Mouse (Mus musculus) neural tube, embryonic 13.5 days (tissue): ENCODE measurements around the gene Gosr2. TPM values are rescaled to one million over a fixed set of nuclear protein-coding genes. Genes with fewer than 3 reads are reported as not detected.
A peak's percentile ranks its signal among the peaks of the same experiment; 100 is the strongest.

Experiments used
- ATAC-seq: fragments of 200-750 bp; cut with Nextera tagmentation; 2 replicates; pipeline ENCODE4 v1.8.0; 2017; ENCODE audit warnings: low read depth, mild to moderate bottlenecking, moderate TSS enrichment, moderate library complexity
- H3K27ac ChIP-seq: fragments of 300-500 bp; sonication (generic); replicated peaks from 2 replicates; pipeline ENCODE4 v1.5.1; 2015; ENCODE audit warnings: moderate library complexity, mild to moderate bottlenecking, inconsistent platforms
- H3K27me3 ChIP-seq: fragments of 300-500 bp; sonication (generic); 2 replicates; pipeline ENCODE4 v1.6.1; 2015; ENCODE audit warnings: mild to moderate bottlenecking, inconsistent platforms
- H3K36me3 ChIP-seq: fragments of 300-500 bp; sonication (generic); 2 replicates; pipeline ENCODE4 v1.6.1; 2015; ENCODE audit warnings: mild to moderate bottlenecking, inconsistent platforms
- H3K4me1 ChIP-seq: fragments of 300-500 bp; sonication (generic); replicated peaks from 2 replicates; pipeline ENCODE4 v1.6.1; 2015; ENCODE audit warnings: inconsistent platforms
- H3K4me2 ChIP-seq: fragments of 300-500 bp; sonication (generic); 2 replicates; pipeline ENCODE4 v1.6.1; 2015; ENCODE audit warnings: inconsistent platforms, mild to moderate bottlenecking, moderate library complexity
- H3K4me3 ChIP-seq: fragments of 300-500 bp; sonication (generic); 2 replicates; pipeline ENCODE4 v1.5.1; 2015; ENCODE audit warnings: mild to moderate bottlenecking, inconsistent platforms
- H3K9ac ChIP-seq: fragments of 300-500 bp; sonication (generic); 2 replicates; pipeline ENCODE4 v1.6.1; 2015; ENCODE audit warnings: moderate library complexity, mild to moderate bottlenecking, inconsistent platforms
- H3K9me3 ChIP-seq: fragments of 300-500 bp; sonication (generic); 2 replicates; pipeline ENCODE4 v1.6.1; 2016; ENCODE audit warnings: inconsistent platforms
- whole genome bisulfite sequencing: fragments of 180-500 bp; shearing (Covaris S2); methylation state at CpG from one replicate; pipeline ENCODE4 v1.1.7; 2015; 5-methylcytosine and 5-hydroxymethylcytosine counted together
- polyA plus RNA-seq: library from polyadenylated mRNA; unstranded; fragments of >200 nt; fragmentation: Nextera tagmentation; extraction: Ambion mirVana; gene quantifications from 2 replicates; pipeline ENCODE4 v1.2.1, GENCODE M21; 2015

Gosr2 gene
- polyA plus RNA-seq, 1 experiment from 2014 or later: 80.6 TPM

GRCm38 (mm10) chr11:103719436-103719835 is 21.7 kb upstream of the Gosr2 start:
- H3K9ac ChIP-seq: no peak overlapping the region
- 78% methylated on average over 5 of the region's 5 CpGs for WGBS

GRCm38 (mm10) chr11:103716971-103717370 is 19.3 kb upstream of the Gosr2 start:
- Histone ChIP-seq H3K9me3 (no peaks in the 10 kb centered on the region), H3K9ac (no peak overlapping the region), H3K36me3 (no peaks in the 10 kb centered on the region), H3K4me1 (peaks cover 7% of the 10 kb centered on the region), H3K27ac (no peak overlapping the region), H3K4me3 (no peak overlapping the region), H3K4me2 (no peak overlapping the region), H3K27me3 (no peaks in the 10 kb centered on the region)
- ATAC-seq: no peak
- 67% methylated on average over 9 of the region's 9 CpGs for WGBS

More at GRCm38 (mm10) chr11:103719436-103719835, 21.7 kb upstream of the Gosr2 start:
- Histone ChIP-seq H3K36me3 (no peaks in the 10 kb centered on the region), H3K4me1 (peaks cover 14% of the 10 kb centered on the region), H3K4me3 (no peak overlapping the region), H3K27me3 (no peaks in the 10 kb centered on the region), H3K27ac (no peak overlapping the region), H3K4me2 (no peak overlapping the region), H3K9me3 (no peaks in the 10 kb centered on the region)
- ATAC-seq: no peak

- no peaks in the 10 kb centered on the region for H3K36me3 ChIP-seq
- no peaks in the 10 kb centered on the region for H3K4me1 ChIP-seq
- no peaks in the 10 kb centered on the region for H3K9me3 ChIP-seq
- H3K27me3 ChIP-seq: 0 out of 2 replicates have a peak, but pooled peaks cover 3% of the 10 kb centered on the region
- no peak overlapping the region for H3K4me3 ChIP-seq
- no peak overlapping the region for H3K27ac ChIP-seq
- no peak for ATAC-seq
- H3K9ac ChIP-seq: no peak overlapping the region
- whole genome bisulfite sequencing: 88% methylated on average over 2 of the region's 2 CpGs
- H3K4me2 ChIP-seq: no peak overlapping the region
Observed at GRCm38 (mm10) chr11:103714074-103714473, 16.4 kb upstream of the Gosr2 start.

DNA sequence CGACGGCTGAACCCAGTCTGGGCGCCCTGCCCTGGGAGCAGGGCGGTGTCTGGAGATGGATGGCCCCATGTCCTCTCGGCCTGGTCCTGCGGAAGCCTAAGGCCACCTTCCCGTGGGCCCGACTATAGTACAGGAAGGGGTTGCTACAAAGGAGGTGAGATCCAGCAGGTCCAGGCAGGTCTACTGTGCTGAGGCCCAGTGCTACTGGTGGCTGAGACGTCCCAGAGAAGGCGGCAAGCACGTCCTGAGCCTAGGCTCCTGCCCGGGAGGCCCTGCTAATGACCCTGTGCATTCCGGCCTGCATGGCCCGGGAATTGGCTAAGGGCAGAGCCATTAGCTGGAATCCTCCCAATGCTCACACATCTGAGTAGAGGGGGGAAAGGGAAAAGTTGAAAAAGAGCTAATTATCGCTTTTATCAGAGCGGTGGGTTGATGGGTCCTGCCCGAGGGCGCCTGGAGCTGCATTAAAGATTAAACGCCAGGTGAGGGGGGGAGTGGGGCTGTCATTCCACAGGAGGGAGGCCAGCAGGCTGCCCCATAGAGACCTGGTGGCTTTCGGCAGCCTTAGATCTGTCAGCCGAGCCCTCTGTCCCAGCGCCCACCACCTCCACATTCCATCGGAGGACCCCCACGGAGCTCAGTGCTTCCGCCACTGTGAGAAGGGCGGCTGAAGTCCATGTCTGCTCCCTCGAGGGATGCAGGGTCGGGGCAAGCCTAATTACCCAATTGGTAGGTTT is 14.3 kb upstream of the Gosr2 start:
- H3K9me3 ChIP-seq: no peaks in the 10 kb centered on the region
- no peak for ATAC-seq
- no peak overlapping the region for H3K9ac ChIP-seq
- no peak overlapping the region for H3K4me3 ChIP-seq
- no peaks in the 10 kb centered on the region for H3K36me3 ChIP-seq
- H3K27me3 ChIP-seq: 0 out of 2 replicates have a peak, but pooled peaks cover 3% of the 10 kb centered on the region
- H3K27ac ChIP-seq: no peak overlapping the region
- WGBS: 51% methylated on average over 28 of the region's 28 CpGs
- H3K4me1 ChIP-seq: no peaks in the 10 kb centered on the region
- H3K4me2 ChIP-seq: no peak overlapping the region

GRCm38 (mm10) chr11:103709982-103710381 is 12.3 kb upstream of the Gosr2 start:
- Histone ChIP-seq H3K27me3 (0 out of 2 replicates have a peak, but pooled peaks cover 3% of the 10 kb centered on the region), H3K27ac (no peak overlapping the region), H3K4me1 (no peaks in the 10 kb centered on the region), H3K36me3 (no peaks in the 10 kb centered on the region), H3K4me2 (no peak overlapping the region), H3K9me3 (no peaks in the 10 kb centered on the region), H3K4me3 (no peak overlapping the region), H3K9ac (no peak overlapping the region)
- no peak for ATAC-seq
- 88% methylated on average over 1 of the region's 1 CpGs for WGBS

DNA sequence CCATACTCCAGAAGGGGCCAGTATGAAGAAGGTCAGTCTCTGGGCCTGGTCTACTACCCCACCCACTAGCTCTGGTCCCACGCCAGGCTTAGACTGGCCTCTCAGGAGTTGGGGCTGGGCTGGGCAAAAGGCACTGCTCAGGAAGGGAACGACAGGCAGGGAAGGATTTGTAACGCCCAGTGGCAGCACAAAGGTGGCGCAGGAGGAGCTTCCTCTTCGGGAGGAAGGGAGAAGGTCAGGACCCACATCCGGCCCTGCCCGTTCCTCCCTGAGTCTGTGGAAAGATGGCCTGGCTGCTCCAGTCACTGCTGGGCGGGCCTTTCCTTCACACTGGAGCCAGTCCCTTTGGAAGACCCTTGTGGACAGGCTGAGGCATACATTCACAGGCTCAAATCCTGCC is 9.3 kb upstream of the Gosr2 start:
- Histone ChIP-seq H3K9ac (no peak overlapping the region), H3K4me3 (no peak overlapping the region), H3K27ac (no peak overlapping the region), H3K4me2 (no peak overlapping the region), H3K4me1 (no peaks in the 10 kb centered on the region), H3K36me3 (peaks cover 7% of the 10 kb centered on the region; the same call in 1 of the 2 replicates), H3K27me3 (0 out of 2 replicates have a peak, but pooled peaks cover 3% of the 10 kb centered on the region), H3K9me3 (no peaks in the 10 kb centered on the region)
- no peak for ATAC-seq
- WGBS: 56% methylated on average over 8 of the region's 8 CpGs

DNA sequence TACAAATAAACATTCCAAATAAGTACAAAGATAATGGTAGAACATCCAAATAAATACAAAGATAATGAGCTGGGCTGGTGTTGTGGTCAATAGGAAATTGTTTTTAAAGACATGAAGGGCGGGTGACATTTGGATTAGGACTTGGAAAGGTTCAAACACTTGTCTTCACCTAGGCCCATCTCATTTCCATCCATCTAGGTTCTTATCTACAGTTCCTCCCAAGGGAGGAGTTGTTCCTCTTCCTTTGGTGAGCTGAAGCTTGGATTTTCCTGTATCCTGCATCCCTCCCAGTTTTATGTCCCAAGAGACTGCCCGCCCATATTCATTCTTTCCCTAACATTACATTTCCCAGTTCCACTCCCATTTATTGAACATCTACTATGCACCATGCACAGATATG is 528 bp upstream of the Gosr2 start:
- ATAC-seq: peak; percentile 3; the same call in 1 of the 2 replicates
- Histone ChIP-seq H3K4me2 (peak overlapping the region; percentile 68), H3K36me3 (peaks cover 4% of the 10 kb centered on the region; the same call in 1 of the 2 replicates), H3K4me3 (peak overlapping the region; percentile 93), H3K9ac (peak overlapping the region; percentile 92), H3K4me1 (peaks cover 23% of the 10 kb centered on the region), H3K27me3 (no peaks in the 10 kb centered on the region), H3K27ac (peak overlapping the region; percentile 98), H3K9me3 (no peaks in the 10 kb centered on the region)
- 72% methylated on average over 2 of the region's 2 CpGs for WGBS

GRCm38 (mm10) chr11:103696851-103697564 is 690 bp downstream of the Gosr2 start:
- peaks cover 23% of the 10 kb centered on the region for H3K4me1 ChIP-seq
- H3K4me3 ChIP-seq: peak overlapping the region; percentile 93
- WGBS: 1% methylated on average over 18 of the region's 18 CpGs
- H3K36me3 ChIP-seq: no peaks in the 10 kb centered on the region
- peak overlapping the region; percentile 92 for H3K9ac ChIP-seq
- H3K4me2 ChIP-seq: peak overlapping the region; percentile 68
- no peak; the same call in 1 of the 2 replicates for ATAC-seq
- H3K9me3 ChIP-seq: no peaks in the 10 kb centered on the region
- H3K27ac ChIP-seq: peak overlapping the region; percentile 98
- H3K27me3 ChIP-seq: no peaks in the 10 kb centered on the region

GRCm38 (mm10) chr11:103693241-103693640 is 4.5 kb downstream of the Gosr2 start:
- H3K27me3 ChIP-seq: no peaks in the 10 kb centered on the region
- no peak overlapping the region for H3K4me3 ChIP-seq
- H3K9ac ChIP-seq: no peak overlapping the region
- no peak overlapping the region for H3K4me2 ChIP-seq
- peaks cover 35% of the 10 kb centered on the region for H3K4me1 ChIP-seq
- WGBS: 58% methylated on average over 1 of the region's 1 CpGs
- no peak for ATAC-seq
- no peak overlapping the region for H3K27ac ChIP-seq
- H3K36me3 ChIP-seq: peaks cover 5% of the 10 kb centered on the region; the same call in 1 of the 2 replicates
- H3K9me3 ChIP-seq: no peaks in the 10 kb centered on the region

DNA sequence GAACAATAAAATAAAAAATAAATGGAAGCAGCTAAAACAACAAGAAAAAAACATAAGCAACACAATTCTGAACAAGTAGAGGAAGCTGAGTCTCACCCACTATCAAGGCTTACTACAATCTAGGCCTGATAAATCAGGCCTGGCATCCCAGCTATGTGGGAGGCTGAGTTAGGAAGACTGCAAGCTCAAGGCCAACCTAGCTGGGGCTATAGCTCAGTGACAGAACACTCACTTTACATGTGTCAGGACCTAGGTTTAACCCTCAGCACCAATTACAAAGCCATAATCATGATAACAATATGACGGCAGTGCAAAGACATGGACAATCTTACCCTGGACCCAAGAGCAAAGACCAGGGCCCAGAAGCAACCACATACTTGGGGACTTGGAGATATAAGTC is 6.7 kb downstream of the Gosr2 start:
- H3K27me3 ChIP-seq: no peaks in the 10 kb centered on the region
- WGBS: 94% methylated on average over 1 of the region's 1 CpGs
- H3K9ac ChIP-seq: no peak overlapping the region
- H3K36me3 ChIP-seq: peaks cover 23% of the 10 kb centered on the region
- no peak for ATAC-seq
- H3K4me3 ChIP-seq: no peak overlapping the region
- no peak overlapping the region for H3K4me2 ChIP-seq
- H3K9me3 ChIP-seq: no peaks in the 10 kb centered on the region
- no peak overlapping the region for H3K27ac ChIP-seq
- peaks cover 26% of the 10 kb centered on the region for H3K4me1 ChIP-seq

GRCm38 (mm10) chr11:103688980-103689378 is 8.7 kb downstream of the Gosr2 start:
- Histone ChIP-seq H3K4me1 (peaks cover 18% of the 10 kb centered on the region; the same call in 1 of the 2 replicates), H3K4me3 (no peak overlapping the region), H3K27me3 (no peaks in the 10 kb centered on the region), H3K4me2 (no peak overlapping the region), H3K27ac (no peak overlapping the region), H3K9ac (no peak overlapping the region), H3K36me3 (peaks cover 43% of the 10 kb centered on the region), H3K9me3 (no peaks in the 10 kb centered on the region)
- 15% methylated on average over 3 of the region's 3 CpGs for WGBS
- ATAC-seq: no peak

DNA sequence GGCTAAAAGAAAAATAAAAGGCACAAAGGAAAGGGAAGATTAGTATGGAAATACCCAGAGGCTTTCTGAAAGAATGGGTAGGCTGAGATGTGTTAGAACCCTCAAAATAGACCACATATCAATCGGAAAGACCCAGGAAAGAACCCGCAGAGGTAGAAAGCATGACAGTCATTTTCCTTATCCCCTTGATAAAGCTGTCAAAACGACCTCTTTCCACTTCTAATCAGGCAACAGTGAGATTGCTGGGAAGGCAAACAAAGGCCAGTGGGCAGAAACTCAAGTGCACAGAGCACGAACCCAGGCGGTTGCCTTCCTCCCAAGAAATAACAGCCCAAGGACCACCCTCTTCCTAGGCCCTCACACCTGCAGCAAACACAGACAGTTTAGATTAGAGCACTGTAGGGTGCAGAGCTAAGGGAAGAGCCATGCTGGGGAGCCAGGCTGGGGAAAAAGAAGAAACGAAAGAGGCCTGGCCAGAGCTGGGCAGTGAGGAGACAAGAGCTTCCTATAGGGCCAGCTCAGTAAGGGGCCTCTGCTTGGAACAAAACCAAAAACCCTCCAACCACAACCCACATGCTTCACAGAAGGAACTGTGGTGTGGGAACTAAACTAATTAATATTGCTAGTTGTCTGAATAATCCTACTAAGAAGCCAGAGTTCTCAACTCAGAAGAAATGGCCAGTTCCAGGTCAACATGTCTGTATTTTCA is 9.3 kb downstream of the Gosr2 start:
- no peak overlapping the region for H3K4me2 ChIP-seq
- peaks cover 18% of the 10 kb centered on the region; the same call in 1 of the 2 replicates for H3K4me1 ChIP-seq
- WGBS: 73% methylated on average over 6 of the region's 6 CpGs
- no peak overlapping the region for H3K9ac ChIP-seq
- H3K27ac ChIP-seq: no peak overlapping the region
- H3K36me3 ChIP-seq: peaks cover 49% of the 10 kb centered on the region
- H3K9me3 ChIP-seq: no peaks in the 10 kb centered on the region
- no peaks in the 10 kb centered on the region for H3K27me3 ChIP-seq
- ATAC-seq: no peak
- H3K4me3 ChIP-seq: no peak overlapping the region
